Mouse (Mus musculus) mouse trophoblast stem cell (cell line): Measurements from ENCODE around the gene Fcgrt.

Source experiments
- in situ Hi-C, 2 experiments: fragments of 300-500 bp; cut with MseI, MboI; formaldehyde crosslinking; loops; 2 replicates in 1 of 2; 3 replicates in 1 of 2; pipeline ENCODE4 v1.15.1; 2025

Fcgrt gene

DNA sequence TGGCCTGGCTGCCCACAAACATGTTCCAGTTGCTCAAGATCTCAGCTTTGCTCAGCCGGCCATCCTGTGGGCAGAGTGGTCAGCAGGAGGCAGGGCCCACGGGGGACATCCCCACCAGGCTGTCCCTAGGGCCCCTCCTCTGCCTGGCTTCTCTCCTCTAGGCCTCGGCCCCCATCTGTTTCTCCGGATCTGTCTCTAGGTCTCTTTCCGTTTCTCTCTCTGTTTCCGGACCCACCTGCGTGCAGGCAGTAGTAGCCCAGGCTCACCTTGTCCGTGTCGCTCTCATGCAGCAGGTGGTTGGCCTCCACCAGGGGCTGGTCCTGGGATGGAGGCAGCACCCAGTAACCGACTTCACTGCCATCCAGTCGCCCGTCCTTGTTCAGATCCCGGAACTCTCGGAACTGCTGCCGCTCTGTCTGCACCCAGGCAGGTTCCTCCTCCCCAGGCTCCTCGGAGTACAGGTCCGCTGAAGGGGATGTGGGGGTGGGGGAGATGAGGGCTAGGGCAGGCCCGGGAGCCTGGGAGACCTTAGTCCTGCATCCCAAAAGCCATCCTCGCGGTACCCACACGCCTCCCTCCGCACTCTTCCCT lies 20.3 kb downstream of the Fcgrt start:
- in situ Hi-C loops = no loop called here

- in situ Hi-C loops = no loop called here
These were observed 21.0 kb downstream of the Fcgrt start for GRCm38 (mm10) chr7:45082401-45083299.

DNA sequence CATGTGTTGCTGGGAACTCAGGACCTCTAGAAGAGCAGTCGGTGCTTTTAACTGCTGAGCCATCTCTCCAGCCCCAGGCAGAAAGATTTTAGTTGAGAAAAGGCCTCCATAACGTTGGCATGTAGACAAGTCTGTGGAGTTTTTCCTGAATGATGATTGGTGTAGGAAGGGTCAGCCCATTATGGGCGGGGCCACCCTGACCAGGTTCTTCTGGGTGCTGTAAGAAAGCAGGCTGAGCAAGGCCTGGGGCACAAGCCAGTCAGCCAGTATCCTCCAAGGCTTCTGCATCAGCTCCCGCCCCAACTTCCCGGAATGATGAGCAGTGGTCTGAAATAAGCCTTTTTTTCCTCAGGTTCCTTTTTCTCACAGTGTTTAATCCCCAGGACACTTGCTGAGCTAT lies 22.6 kb downstream of the Fcgrt start:
- in situ Hi-C loops = no loop called here

GRCm38 (mm10) chr7:45079856-45080255 lies 23.8 kb downstream of the Fcgrt start:
- in situ Hi-C loops = no loop called here

- in situ Hi-C loops = no loop called here
These were observed 25.1 kb downstream of the Fcgrt start for GRCm38 (mm10) chr7:45078513-45078912.

DNA sequence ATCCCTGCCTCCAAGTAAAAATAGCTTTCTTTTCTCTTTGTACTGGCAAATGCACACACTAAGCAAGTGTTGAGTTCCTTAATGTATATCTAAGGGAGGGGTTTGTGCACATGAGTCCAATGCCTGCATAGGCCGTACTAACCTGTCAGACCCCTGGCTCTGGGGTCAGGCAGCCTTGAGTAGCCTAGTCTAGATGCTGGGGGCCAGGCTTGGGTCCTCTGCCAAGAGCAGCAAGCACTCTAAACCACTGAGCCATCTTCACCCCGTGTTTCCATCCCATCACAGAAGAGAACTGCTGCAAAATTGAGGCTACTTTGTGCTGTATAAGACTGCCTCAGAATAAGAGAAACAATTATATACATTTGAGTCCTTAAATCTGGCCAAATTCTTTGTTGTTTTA lies 25.8 kb downstream of the Fcgrt start:
- in situ Hi-C loops = no loop called here

DNA sequence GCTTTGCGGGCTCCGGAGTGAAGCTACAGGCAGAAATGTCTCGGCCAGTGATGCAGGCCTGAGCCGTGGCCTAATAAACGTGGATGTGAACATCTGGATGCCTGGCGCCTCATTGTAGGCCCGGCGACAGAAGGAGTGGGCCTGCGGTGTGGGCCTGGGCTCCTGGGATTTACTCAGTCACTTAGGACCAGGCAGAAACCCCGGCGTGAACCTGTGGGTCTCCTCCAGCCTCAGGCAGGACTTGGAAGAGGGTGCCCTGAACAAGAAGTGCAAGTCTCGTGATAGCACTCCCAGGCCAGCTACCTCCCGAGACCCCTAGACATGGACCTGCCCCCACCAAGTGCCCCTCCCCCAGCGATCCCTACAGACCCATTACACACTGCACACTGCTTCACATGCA lies 26.3 kb downstream of the Fcgrt start:
- in situ Hi-C loops = no loop called here

DNA sequence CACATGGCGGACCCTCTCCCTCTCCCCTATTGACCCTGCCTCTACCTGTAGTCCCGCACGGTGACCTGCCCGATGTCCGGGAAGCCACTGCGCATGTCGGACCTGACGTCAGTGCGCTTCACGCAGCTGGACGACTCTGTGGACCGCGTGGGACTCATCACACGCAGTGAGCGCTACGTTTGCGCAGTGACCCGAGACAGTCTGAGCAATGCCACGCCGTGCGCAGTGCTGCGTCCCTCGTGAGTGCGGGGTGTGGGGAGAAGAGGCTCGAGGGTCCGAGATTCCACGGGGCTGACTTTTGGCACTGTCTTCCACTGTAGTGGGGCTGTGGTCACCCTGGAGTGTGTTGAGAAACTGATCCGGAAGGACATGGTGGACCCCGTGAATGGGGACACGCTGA lies 27.1 kb downstream of the Fcgrt start:
- in situ Hi-C loops = no loop called here

DNA sequence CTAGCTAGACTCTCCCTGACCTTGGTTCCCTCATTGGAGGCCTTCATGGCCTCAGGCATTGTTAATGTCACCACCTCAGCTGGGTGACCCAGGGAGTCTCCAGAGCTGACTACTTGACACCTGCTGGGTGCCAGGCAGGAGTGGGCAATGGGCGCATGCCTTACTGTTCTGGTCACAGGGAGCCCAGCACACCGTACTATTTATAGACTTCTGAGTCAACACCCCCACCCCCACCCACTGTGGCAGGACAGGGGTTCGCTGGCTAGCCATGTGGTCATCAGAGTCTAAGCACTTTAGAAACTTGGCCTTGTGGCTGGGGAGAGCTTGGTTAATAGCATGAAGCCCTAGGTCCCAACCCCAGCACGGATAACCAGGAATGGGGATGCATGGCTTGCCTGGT lies 28.2 kb downstream of the Fcgrt start:
- in situ Hi-C loops = no loop called here

DNA sequence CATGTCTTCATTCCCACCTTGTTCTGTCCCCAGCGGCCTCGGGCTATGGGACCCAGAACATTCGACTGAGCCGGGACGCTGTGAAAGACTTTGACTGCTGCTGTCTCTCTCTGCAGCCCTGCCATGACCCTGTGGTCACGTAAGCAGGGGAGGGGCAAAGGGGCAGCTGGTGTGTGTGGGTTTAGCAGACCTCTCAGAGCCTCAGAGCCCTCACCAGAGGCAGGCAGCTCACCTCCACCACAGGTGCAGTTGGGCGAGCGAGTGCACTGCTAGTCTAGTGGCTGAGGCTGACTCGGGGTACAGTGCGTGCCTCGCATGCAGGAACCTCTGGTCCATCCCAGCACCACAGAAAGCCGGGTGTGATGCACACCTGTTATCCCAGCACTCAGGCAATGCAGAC lies 29.7 kb downstream of the Fcgrt start:
- in situ Hi-C loops = no loop called here

DNA sequence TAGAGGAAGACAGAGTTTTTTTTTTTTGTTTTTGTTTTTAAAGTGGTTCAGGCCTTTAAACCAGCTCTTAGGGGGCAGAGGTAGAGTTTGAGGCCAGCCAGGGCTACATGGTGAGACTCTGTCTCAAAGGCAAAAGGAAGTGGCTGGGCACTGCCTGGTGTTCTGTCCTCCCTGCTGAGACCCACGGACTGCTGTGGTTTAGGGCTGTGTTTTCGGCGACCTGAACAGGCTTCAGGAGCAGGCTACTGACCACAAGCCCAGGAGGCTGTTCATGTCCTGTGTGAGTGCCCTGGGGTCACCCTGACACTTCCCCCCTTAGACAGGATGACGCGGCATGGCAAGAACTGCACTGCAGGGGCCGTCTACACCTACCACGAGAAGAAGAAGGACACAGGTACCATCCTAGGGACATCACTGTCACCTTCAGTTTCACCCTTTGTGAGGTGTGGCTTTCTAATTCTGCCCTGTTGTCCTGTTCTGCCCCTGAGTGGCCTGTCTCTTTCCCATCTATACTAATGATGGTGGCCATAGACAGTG lies 30.4 kb downstream of the Fcgrt start:
- in situ Hi-C loops = no loop called here

DNA sequence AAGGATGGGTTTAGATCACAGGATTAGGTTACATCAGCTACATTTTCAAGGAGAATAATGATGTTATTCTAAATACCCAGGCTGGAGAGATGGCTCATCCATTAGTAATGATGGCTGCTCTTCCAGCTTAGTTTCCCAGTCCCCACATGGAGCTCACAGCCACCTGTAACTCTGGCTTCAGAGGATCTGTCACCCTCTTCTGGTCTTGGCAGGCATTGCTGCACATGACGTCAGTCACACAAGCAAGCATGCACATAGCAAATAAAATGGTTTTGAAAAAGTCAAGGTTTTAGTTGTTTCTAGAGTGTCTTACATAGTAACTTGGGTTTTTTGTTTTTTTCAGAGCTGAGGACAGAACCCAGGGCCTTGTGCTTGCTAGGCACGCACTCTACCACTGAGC lies 31.4 kb downstream of the Fcgrt start:
- in situ Hi-C loops = no loop called here

DNA sequence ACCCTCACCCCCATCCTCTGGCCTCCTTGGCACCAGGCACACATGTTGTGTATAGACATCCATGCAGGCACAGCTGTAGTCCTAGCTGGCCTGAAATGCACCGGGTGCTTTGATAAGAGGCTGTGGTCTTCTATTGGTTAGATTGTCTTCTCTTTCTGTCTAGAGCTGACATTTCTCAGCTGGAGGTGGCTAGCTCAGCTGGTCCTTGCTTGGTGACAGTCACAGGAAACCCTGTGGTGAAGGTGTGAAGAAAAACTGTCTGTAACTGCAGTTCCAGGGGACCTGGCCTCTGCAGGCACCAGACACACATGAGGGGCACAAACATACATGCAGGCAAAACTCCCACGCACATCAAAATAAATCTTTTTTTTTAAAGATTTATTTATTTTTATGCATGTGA lies 34.0 kb downstream of the Fcgrt start:
- in situ Hi-C loops = no loop called here

GRCm38 (mm10) chr7:45068000-45068318 lies 35.7 kb downstream of the Fcgrt start:
- in situ Hi-C loops = no loop called here

DNA sequence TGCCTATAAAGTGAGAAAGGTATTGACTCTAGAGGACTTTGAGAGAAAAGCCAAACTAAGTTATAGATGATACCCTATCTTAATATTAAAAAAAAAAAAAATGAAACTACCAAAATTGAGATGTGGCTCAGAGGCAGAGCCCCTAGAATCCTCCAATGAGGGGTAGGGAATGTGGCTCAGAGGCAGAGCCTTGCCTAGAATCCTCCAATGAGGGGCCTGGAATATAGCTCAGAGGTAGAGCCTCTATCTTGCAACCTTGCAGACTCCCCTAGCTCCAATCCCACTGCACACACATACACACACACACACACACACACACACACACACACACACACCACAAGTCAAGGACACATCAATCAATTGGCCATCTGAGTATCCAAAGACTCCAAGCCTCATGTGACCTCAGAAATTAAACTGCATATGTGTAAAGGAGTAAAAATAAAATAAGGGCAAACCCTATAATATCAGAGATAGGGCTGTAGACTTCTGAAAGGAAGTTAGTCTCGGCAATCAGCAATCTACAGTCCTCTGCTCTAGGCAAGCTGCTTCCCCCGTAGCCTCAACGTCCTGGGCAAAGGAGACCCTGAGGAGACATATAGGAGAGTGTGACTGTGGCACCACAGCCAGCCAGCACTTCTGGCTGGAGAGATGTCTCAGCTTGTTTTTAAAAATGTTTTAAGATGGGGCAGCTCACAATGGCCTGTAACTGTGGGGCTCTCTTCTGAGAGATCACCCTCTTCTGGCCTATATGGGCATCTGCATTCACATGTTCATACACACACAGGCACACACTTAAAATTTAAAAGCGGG lies 36.3 kb downstream of the Fcgrt start:
- in situ Hi-C loops = no loop called here

DNA sequence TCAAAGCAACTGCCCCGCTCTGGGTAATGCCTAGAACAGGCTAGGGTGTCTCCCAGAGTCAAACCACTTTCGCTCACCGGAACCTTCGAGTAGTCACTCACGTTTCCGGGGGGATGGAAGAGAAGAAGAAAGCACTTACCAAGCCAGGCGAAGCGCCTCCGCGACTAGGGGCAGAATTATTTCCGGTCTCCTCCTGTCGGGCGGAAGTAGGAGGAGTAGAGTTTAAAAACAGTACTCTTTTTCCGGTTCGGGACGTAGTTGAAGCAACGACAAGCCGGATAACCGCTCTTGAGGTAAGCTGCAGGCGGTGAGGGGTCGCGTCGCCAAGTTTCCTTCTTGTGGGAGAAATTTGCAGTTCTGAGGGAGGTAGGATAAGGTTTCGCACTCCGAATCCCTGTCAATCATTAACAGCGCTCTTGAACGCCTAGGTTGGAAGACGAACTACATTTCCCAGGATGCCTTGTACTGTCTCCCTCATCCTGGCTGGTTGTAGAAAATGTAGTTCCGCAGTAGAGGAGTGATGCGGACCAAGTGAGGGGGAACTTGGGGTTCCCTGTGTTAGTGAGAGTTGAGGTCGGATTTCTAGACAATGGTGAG lies 41.3 kb downstream of the Fcgrt start, which contains the start of the genes Nosip and Prrg2:
TSS of gene Nosip (plus strand) at position 191 of the 597 bp plus-strand sequence.
TSS of gene Prrg2 (minus strand) at position 439 of the 597 bp plus-strand sequence.
- in situ Hi-C loops = no loop called here

DNA sequence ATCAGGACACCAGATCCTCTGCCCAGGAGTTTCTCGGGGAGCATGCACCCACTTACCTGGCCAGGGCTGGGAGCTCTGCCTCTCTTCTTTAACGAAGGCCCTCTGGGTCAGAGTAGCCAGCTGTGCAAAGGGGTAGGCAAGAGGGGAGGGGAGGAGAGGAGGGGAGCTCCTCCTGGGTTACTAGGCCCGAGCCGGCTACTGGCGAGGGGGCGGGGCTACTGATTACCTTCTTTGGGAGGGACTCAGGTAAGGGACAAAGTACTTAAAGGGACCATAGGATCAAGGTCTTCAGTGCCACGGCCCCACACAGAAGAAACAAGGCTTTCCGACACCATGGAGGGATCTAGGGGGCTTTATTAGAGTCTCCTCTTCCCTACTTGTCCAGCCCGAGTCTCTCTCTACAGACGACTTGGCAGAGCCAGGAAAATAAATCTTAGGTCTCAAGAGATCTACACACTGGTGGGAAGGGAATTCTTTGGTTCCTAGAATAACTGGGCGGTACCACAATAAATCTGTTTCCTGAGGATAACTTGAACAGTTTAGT lies 42.0 kb downstream of the Fcgrt start:
- in situ Hi-C loops = no loop called here

DNA sequence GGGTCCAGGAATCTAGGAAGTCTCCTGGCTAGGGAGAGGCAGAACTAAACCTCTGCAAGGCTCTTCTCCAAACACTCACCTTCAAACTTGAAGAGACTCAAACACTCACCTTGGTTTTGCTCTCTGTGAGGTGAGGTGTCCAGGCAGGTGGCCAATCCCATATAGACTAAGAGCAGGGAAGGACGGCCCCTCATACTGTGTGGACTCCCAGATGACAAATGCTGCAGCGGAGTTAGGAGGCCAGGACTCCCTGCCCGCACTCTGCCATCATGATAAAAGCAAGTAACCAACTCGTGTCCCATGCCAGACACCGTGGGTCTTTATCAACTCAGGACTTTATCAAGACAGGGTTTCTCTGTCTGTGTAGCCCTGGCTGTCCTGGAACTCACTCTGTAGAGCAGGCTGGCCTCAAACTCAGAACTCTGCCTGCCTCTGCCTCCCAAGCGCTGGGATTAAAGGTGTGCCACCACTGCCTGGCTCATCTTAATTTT lies 43.0 kb downstream of the Fcgrt start:
- in situ Hi-C loops = no loop called here

GRCm38 (mm10) chr7:45058607-45059571 lies 44.8 kb downstream of the Fcgrt start:
- in situ Hi-C loops = no loop called here

DNA sequence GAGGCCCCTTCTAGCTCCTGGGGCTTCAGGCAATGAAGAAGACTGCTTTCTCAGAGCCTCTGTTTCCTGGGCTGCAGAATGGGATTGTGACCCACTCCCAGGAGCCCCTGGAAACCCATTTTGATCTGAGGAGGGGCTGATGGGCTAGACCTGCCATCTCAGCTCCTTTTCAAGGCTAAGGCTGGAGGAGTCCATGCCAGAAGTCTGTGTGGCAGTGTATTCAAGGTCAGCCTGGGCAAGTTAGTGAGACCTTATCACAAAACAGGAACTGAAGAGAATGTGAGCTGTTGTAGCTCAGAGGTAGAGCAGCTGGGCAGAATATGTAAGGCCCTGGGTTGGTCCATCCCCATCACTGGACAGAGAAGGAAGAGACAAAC lies 46.7 kb downstream of the Fcgrt start:
- in situ Hi-C loops = no loop called here
